Mouse (Mus musculus) thymus, adult 2 months (tissue): ENCODE results near the gene Dffb. TPM values are rescaled to one million over a fixed set of nuclear protein-coding genes. Genes with fewer than 3 reads are reported as not detected.

Source experiments
- DNase-seq: peaks from one replicate; pipeline ENCODE4 v3.0.0; 2021
- H3K27ac ChIP-seq: fragments of 200-500 bp; 2 replicates; pipeline ENCODE4 v1.5.1; 2012; ENCODE audit warnings: low read length, control low read depth; ENCODE audit not compliant: control insufficient read depth, insufficient read depth
- H3K27me3 ChIP-seq: fragments of 200-500 bp; 2 replicates; pipeline ENCODE4 v1.6.1; 2012; ENCODE audit warnings: mild to moderate bottlenecking, low read length, moderate library complexity, mixed read lengths; ENCODE audit not compliant: control insufficient read depth, insufficient read depth
- H3K36me3 ChIP-seq: fragments of 200-500 bp; 2 replicates; pipeline ENCODE4 v1.6.1; 2012; ENCODE audit warnings: mild to moderate bottlenecking, low read length, moderate library complexity; ENCODE audit not compliant: control insufficient read depth, insufficient read depth
- H3K4me1 ChIP-seq: fragments of 200-500 bp; replicated peaks from 2 replicates; pipeline ENCODE4 v1.6.1; 2012; ENCODE audit warnings: low read length; ENCODE audit not compliant: control insufficient read depth, insufficient read depth
- H3K4me3 ChIP-seq: fragments of 200-500 bp; 2 replicates; pipeline ENCODE4 v1.5.1; 2012; ENCODE audit warnings: mild to moderate bottlenecking, low read length, control low read depth, moderate library complexity; ENCODE audit not compliant: control insufficient read depth, insufficient read depth
- CTCF ChIP-seq: fragments of 200-500 bp; IDR thresholded peaks from 2 replicates; pipeline ENCODE4 v1.5.1; 2012; ENCODE audit warnings: mild to moderate bottlenecking, control low read depth, low read length, moderate library complexity, borderline replicate concordance; ENCODE audit not compliant: control insufficient read depth, poor library complexity, insufficient read depth; ENCODE audit errors: extremely low read depth
- POLR2A ChIP-seq: fragments of 200-500 bp; IDR thresholded peaks from 2 replicates; pipeline ENCODE4 v1.6.1; 2012; ENCODE audit warnings: mild to moderate bottlenecking, low read length, control low read depth, moderate library complexity; ENCODE audit not compliant: control insufficient read depth, poor library complexity, insufficient read depth; ENCODE audit errors: extremely low read depth
- WGBS: fragments of 180-500 bp; shearing (Covaris S2); methylation state at CpG from one replicate; pipeline ENCODE4 v1.1.7; 2018; 5-methylcytosine and 5-hydroxymethylcytosine counted together
- polyA plus RNA-seq: library from polyadenylated mRNA; depleted of rRNA; stranded (reverse); fragments of >200 nt; gene quantifications from 2 replicates; pipeline ENCODE4 v1.2.3, GENCODE M21; 2012; rRNA removed

The Dffb gene
- 50.1 and 54.6 TPM in 2 replicates for polyA plus RNA-seq

DNA sequence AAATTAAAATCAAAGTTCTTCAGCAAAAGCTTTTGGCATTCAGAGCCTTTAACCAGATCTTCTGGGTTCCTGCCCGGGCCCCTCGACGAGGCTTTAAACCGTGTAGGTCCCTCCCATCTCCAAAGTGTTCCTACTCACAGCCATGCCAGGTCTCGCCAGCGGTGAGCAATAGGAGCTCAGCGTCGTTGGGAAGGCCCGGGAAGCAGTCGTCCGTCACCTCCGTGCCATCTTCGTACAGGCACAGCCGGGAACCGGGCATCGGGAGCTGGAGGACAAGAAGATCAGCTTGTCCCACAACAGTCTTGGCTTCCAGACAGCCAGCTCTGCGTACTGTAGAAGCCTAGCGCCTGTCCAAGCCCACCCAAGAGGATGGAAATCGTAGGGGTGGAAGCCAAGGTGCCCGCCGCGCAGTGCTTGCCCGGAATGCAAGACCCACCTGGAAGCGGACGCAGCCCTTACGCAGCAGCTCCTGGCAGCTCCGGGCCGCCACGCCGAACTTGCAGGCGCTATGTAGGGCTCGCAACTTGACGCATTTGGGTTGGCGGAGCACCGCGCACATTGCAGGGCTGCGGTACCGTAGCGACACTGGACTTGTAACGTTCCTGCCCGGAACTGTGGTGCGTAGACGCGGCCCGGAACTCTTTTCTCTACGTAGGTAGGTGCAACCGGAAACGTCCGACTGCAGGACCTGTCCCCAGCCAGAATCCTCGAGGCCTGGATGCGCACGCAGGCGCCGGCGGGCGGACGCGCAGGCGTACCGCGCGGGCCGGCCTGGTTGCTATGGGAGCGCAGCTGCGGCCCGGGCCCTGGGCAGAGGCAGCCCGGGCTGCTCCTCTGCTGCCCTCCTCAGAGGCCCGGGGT lies at the start of gene Dffb, which contains the start of gene Cep104:
Gene Dffb, minus strand, starts transcription at position 696 of the 861 bp plus-strand sequence.
Gene Cep104, plus strand, starts transcription at position 764 of the 861 bp plus-strand sequence.
- no peaks in the 10 kb centered on the region for H3K27me3 ChIP-seq
- H3K4me3 ChIP-seq: peak within 1 kb of the TSS; percentile 95
- H3K4me1 ChIP-seq: peaks cover 9% of the 10 kb centered on the region
- under 1% methylated on average over 68 of the region's 68 CpGs for WGBS
- TF ChIP-seq CTCF (peak; percentile 53; the same call in 1 of the 2 replicates), POLR2A (no peak)
- peaks cover 5% of the 10 kb centered on the region for H3K36me3 ChIP-seq
- peak; percentile 87 for DNase-seq
- no peak within 1 kb of the TSS for H3K27ac ChIP-seq

- Histone ChIP-seq H3K27ac (no peak overlapping the region), H3K4me3 (no peak overlapping the region), H3K4me1 (0 out of 2 replicates have a peak, but pooled peaks cover 5% of the 10 kb centered on the region), H3K27me3 (no peaks in the 10 kb centered on the region), H3K36me3 (peaks cover 17% of the 10 kb centered on the region)
- no peak for DNase-seq
- no peak for TF ChIP-seq CTCF
- no peak for TF ChIP-seq POLR2A
- WGBS: 45% methylated on average over 8 of the region's 8 CpGs
These were observed 49.1 kb upstream of the Dffb start for GRCm38 (mm10) chr4:154023754-154024601.

- WGBS: 82% methylated on average over 4 of the region's 4 CpGs
- Histone ChIP-seq H3K36me3 (peaks cover 27% of the 10 kb centered on the region), H3K4me1 (0 out of 2 replicates have a peak, but pooled peaks cover 5% of the 10 kb centered on the region), H3K4me3 (no peak overlapping the region), H3K27me3 (no peaks in the 10 kb centered on the region), H3K27ac (no peak overlapping the region)
- TF ChIP-seq CTCF (no peak), POLR2A (no peak)
- no peak for DNase-seq
These were observed 47.9 kb upstream of the Dffb start for GRCm38 (mm10) chr4:154022844-154023243.

- Histone ChIP-seq H3K36me3 (peaks cover 31% of the 10 kb centered on the region), H3K27me3 (no peaks in the 10 kb centered on the region), H3K4me1 (0 out of 2 replicates have a peak, but pooled peaks cover 5% of the 10 kb centered on the region), H3K4me3 (no peak overlapping the region), H3K27ac (no peak overlapping the region)
- DNase-seq: no peak
- 87% methylated on average over 4 of the region's 4 CpGs for WGBS
- TF ChIP-seq CTCF (no peak), POLR2A (no peak)
These were observed 47.5 kb upstream of the Dffb start for GRCm38 (mm10) chr4:154022407-154022806.

- H3K4me3 ChIP-seq: no peak overlapping the region
- no peak for DNase-seq
- no peak overlapping the region for H3K27ac ChIP-seq
- 0 out of 2 replicates have a peak, but pooled peaks cover 5% of the 10 kb centered on the region for H3K4me1 ChIP-seq
- 97% methylated on average over 9 of the region's 9 CpGs for WGBS
- TF ChIP-seq CTCF (no peak), POLR2A (no peak)
- H3K27me3 ChIP-seq: no peaks in the 10 kb centered on the region
- H3K36me3 ChIP-seq: peaks cover 37% of the 10 kb centered on the region
These were observed 46.5 kb upstream of the Dffb start for GRCm38 (mm10) chr4:154021432-154021831.

DNA sequence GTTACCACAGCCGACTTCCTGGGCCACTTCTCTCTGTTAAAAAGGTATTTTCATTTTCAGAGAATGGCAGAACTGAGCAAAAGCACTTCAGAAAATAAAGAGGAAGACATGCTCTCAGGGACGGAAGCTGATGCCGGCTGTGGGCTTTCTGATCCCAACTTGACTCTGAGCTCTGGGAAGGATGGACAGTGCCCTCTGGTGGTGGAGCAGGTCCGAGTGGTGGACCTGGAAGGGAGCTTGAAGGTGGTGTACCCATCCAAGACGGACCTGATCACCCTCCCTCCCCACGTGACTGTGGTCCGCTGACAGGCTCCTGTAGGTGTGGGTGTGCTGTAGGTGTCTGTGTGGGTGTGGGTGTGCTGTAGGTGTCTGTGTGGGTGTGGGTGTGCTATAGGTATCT lies 44.6 kb upstream of the Dffb start:
- peak; percentile 59 for DNase-seq
- TF ChIP-seq CTCF: peak; percentile 68; the same call in 1 of the 2 replicates
- TF ChIP-seq POLR2A: no peak
- 55% methylated on average over 7 of the region's 7 CpGs for WGBS

More for the DNA sequence above, 44.6 kb upstream of the Dffb start:
- H3K4me3 ChIP-seq: no peak overlapping the region
- peaks cover 41% of the 10 kb centered on the region for H3K36me3 ChIP-seq
- no peaks in the 10 kb centered on the region for H3K4me1 ChIP-seq
- H3K27ac ChIP-seq: no peak overlapping the region
- H3K27me3 ChIP-seq: no peaks in the 10 kb centered on the region
